Mouse (Mus musculus) spleen, postnatal 14 days (tissue): Measurements from ENCODE around the gene Dnah1.
A peak's percentile ranks its signal among the peaks of the same experiment; 100 is the strongest.

Experiments
- DNase-seq, 2 experiments: peaks; one replicate each; pipeline ENCODE4 v3.0.0; 2021 to 2022; ENCODE audit warnings: low spot score in 2 of 2

The Dnah1 gene

DNA sequence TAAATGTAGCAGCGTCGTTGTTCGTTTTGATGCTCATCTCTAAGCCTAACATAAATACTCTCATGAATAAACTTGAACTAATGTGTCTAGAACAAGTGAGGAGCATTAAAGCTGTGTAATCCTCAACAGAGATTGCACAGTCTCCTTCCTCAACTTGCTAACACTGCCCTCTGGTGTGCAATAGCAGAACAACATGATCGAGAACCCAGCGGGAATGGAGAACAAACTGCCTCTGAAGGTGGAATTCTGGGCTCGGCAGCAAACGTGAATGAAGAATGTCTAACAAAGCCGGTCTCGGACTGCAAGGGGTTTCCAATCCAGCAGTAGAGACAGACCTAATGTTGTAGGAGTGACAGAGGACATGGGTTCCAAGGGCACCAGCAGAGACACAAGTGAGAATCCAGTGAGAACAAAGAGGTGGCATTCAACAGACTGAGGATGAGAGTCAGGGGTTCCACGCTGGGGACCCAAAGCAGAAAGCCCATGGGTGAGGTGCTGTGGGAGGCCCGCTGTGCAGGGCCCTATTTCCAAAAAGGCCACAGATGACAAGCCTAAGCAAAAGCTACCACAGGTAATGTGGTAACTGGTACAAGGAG, 89.6 kb downstream of the Dnah1 start:
- DNase-seq, result peak in 1 of 2 experiments; percentile 67

DNA sequence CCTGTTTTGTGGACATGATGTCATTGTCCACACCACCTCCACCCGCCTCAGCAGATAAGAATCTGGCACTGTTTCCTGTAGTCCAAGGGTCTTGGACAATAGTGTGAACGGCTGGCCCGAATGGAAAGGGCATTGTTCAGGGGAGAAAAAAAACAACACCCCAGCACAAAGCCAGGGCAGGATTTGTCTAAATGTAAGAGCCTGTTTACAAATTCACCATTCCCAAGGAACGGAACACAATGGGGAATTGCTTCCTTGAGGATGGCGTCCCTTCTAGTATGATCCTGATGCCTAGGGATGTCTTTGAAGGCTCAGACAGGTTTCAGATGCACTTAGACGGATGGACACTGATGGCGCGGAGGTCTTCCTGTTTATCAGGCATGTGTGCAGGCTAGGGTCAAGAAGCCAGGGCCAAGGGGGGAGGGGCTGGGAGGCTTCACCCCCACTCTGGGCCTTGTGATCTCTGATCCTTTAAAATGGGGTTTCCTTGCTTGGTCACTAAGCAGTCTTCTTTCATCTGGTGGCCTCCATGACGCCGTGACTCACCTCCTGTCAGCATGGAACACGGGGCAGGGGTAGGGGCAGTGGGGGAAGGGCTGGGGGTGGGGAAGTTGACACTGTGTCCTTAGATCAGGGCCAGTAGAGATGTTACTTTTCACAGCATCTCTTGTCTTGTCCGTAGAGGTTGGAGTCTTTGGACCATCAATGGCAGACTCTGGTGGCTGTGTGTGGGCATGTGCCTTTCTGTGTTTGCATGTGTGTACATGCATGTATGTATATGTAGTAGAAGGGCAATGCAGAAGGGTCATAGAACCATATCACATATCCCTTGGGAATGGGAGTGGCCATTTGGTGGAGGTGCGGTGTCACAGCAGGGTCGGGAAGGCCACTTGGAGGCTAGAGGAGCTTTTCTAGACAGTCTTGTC, 90.4 kb downstream of the Dnah1 start:
- no peak for DNase-seq

DNA sequence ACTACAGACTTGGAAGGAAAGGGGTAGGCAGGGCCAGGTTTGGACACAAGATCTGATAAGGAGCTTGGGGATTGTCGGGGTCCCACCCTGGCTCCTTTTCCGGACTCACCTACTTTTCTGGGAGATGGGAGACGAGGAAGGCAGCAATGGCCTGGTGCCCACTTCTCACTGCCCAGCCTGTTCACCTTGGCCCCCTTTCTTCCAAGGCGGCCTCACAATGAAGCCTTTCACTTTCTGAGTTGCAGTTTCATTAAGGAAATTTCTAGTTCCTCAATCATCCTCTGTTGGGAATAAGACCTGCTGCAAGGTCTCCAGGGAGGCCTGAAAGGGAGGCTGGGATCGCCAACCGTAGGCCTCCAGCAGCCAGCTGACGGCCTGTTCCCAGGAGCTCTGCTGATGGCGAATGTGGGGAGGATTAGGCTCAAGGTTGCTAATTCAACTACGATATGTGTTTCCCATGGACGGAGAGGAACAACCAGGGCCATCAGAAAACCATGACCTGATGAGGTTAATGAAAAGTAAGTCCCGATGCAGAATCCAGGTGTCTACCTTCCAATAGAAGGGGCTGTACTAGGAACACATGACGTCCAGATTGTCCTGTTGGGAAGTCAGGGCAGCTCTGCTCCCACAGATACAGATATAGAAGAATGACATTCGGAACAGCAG, 91.2 kb downstream of the Dnah1 start:
- DNase-seq, result no peak

DNA sequence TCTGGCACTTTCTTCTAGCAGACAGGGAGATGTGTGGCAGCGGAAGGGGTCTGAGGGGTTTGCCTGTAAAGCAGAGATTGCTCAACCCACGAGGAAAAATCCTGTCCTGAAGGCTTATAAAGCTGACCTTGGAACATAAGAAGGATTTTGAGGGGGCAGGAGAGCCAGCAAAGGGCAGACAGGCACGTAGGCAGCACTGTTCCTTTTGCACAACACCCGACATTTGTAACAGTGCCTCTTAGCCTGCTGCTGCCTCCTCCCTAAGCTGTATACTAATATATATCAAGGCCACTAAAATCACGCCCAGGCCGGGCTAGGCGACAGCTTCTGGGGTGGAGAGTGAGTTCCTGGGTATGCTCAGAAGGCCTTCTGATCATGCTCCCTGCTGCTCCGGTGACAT, 93.3 kb downstream of the Dnah1 start:
- DNase-seq, result no peak

DNA sequence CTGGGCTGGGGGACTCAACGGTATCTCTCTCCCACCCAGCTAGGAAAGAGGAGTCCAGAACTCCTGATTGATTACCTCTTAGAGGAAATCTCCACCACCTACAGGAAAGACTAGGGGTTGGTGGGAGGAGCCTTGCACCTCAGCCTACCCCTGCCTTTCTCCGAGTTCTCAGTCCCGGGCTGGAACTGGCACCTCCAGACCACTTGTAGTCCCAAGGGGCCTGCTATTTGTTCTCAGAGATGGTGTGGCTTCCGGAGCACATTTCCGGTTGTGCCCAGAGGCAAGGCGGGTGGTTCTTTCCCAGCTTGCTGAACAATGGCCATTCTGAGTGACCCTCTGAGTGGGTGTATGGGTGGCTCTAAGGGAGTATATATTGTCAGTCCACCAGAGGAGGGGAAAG, 95.5 kb downstream of the Dnah1 start:
- no peak for DNase-seq

DNA sequence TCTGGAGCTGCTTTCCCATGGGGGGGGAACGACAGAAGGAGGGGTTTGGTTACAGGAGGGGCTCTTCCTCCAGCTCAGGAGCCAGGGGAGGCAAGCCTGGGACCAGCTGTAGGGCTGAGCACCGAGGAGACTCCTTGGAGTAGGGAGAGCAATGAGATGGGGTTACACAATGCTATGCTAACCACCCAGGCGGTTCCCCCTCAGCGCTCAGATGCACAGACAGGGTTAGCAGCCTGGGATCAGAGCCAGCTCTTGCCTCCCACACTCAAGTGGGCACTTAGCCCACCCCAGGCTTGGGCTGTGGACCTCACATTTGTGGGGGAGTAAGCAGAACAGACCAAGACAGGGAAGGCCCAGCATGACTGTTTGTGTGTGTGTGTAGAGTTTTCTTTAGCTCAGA, 96.7 kb downstream of the Dnah1 start:
- DNase-seq, result no peak

DNA sequence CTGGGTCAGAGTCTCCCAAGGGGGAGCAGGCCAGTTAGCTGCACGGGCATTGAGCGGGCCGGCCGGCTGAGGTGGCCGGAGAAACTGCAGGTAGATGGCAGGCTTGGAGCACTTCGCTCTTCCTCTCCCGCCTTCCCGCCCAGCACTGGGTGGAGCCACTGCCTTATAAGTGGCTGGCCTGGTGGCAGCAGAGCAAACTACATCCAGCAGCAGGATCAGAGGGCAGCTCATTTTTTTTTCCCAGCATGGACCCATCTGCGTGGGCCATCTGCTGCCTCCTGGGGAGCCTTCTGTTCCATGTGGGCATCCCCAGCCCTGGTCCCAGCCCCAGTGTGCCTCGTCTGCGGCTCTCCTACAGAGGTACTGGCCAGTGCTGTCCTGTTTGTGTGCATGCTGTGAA, 106.0 kb downstream of the Dnah1 start, which contains the start of gene Sema3g:
Sema3g (plus strand) TSS at position 195 of the 400 bp plus-strand sequence.
- peak in 1 of 2 experiments; percentile 49 for DNase-seq

DNA sequence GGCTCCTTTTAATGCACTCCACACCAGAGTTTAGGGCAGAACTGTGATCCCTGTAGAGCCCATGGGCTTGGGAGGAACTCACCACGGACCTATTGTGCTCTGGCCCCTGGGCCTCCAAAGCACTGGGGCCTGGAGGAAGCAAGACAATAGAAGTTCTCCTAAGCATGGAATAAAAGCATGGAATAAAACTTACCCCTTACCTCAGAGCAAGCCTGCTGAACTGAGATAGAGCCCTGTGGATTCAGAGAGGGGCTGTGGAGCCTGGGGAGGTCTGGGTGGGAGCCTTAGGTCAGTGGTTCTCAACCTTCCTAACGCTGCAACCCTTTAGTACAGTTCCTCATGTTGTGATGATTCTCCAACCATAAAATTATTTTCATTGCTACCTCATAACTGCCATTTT, 106.8 kb downstream of the Dnah1 start, which contains the start of gene Nisch:
Nisch (minus strand) TSS at position 101 of the 400 bp plus-strand sequence.
- no peak for DNase-seq

DNA sequence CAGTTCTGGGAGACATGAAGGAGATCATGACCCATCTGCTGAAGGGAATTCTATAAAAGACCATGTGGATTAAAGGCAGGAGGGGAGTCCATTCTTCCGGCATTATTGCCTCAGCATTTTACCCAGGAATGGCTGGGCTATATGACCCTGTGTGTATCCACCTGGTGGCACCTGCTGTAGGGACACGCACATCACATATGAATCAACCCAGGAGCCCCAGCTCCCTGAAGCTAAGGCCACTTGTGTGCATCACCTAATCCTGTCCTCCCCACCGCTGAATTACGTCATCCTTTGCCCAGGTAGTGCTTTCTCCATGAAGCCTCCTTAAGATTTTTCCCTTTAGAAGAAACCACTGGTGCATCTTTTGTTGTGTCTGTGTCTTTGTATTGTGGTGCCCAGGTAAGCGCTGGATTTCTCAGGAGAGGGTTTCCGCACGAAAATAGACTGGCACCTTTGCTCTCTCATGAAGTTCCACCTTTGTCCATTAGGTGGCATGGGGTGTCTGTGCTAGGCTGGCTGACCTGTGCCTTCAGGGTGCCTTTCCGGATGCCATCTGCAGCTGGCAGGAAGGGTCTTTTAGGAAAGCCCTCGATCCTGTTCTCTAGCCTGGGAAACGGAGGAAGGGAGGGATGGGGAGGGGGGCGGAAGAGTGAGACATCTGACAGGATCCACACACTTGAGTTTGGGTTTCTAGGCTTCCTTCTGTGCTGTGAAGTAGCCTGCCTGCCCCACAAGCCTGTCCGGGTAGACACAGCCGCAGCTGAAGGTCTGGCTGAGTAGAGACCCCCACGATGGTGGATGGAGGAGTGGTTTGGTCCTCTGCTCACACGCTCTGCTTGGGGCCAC, 108.3 kb downstream of the Dnah1 start:
- DNase-seq, result peak in 1 of 2 experiments; percentile 61

DNA sequence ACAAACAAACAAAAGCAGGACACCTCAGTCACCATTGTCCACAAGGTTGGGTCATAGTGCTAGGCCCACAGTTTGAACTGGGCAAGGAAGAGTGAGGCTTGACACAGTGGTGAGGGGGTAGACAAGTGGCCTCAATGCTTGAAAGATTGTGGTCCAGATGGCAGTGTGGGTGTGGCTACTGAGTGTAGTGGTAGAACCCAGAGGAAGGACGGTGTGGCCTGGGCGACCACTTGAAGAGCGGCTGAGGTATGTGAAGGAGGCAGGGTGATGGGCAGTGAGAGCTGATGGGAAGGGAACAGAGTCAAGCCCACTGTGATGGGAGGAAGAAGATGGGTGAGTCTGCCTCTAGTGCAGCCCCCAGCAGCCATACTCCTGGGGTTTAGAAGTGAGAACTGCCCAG, 109.0 kb downstream of the Dnah1 start:
- no peak for DNase-seq

DNA sequence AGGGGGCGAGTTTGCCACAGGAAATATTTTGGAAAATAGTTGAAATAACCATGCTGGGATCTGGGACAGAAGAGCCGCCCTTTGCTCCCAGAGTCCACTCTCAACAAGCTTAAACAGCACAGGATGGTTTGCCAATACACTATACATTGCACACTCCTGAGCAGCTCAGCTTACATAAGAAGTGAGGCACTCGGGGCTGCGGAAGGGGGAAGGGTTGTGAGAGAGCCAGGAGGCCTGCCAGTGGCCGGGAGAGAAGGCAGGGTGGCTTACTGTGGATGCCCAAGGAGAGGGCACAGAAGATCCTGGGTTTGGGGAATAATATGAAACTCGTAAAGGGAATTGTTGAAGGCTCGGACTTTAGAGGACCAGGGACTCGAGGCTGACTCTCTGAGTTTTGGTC, 109.8 kb downstream of the Dnah1 start:
- DNase-seq, result no peak

DNA sequence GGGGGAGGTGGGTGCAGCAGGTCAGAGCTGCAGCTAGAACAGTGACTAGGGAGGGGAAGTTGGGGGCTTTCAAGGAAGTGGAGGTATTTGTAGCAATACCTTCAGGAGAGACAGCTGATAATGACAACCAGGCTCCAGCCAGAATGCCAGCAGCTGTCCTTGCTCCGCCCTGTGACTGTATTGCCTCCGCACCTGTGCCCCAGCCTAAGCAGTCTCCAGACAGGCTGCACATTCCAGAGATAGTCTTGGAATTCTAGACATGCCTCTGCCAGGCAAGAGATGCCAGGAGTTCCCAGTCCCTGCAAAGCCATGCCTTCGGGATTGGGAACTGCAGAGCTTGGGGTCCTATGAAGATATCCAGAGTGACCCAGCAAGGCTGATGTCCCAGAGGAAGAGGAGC, 111.2 kb downstream of the Dnah1 start:
- DNase-seq, result no peak

DNA sequence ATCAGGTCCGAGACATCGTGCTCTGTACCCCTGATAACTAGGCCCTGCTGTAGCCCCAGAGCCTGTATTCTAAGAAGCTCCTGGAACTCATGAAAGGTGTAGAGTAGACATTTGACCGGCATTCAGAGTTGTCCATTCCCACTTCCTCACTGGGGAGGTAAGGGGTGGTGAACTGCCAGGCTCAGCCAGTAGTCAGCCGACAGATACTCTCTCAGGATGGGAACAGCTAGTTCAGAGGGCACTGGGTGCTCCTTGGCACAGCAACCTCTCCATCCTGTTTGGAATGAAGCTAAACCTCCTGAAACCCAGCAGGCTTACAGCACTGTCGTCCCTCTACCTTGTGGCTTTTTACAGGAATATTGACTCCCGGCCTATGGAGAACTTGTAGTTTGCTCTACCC, 111.8 kb downstream of the Dnah1 start:
- DNase-seq, result no peak
